Mouse (Mus musculus): ENCODE measurements at regions not wholly inside any gene's neighbourhood (a gene's known extent, or its start where the extent isn't known, plus 50 kb on each side); places are given as distances from the start of the nearest gene placed in this dataset.

- no peak for DNase-seq
Measured at GRCm38 (mm10) chr10:21482659-21483058, 105.6 kb downstream of the Aldh8a1 start.

- DNase-seq = no peak
Measured at GRCm38 (mm10) chr10:21483373-21483772, 106.3 kb downstream of the Aldh8a1 start.

- DNase-seq = no peak
Measured at GRCm38 (mm10) chr10:21488374-21488930, 104.5 kb upstream of the 1700020N01Rik start.

- no peak for DNase-seq
Measured at GRCm38 (mm10) chr10:21490910-21491309, 102.0 kb upstream of the 1700020N01Rik start.

- no peak for DNase-seq
Measured at GRCm38 (mm10) chr10:21492254-21492894, 100.6 kb upstream of the 1700020N01Rik start.

- DNase-seq = no peak
Measured at GRCm38 (mm10) chr10:21494536-21494935, 98.4 kb upstream of the 1700020N01Rik start.

GRCm38 (mm10) chr10:21497110-21497509 lies 95.8 kb upstream of the 1700020N01Rik start:
- DNase-seq = no peak

- no peak for DNase-seq
Measured at GRCm38 (mm10) chr10:21498143-21498542, 94.8 kb upstream of the 1700020N01Rik start.

- no peak for DNase-seq
Measured at GRCm38 (mm10) chr10:21501658-21502057, 91.3 kb upstream of the 1700020N01Rik start.

GRCm38 (mm10) chr10:21504431-21504830 lies 88.5 kb upstream of the 1700020N01Rik start:
- peak; percentile 9 for DNase-seq

- no peak for DNase-seq
Measured at GRCm38 (mm10) chr10:21511386-21511785, 81.6 kb upstream of the 1700020N01Rik start.

- no peak for DNase-seq
Measured at GRCm38 (mm10) chr10:21512486-21512885, 80.5 kb upstream of the 1700020N01Rik start.

GRCm38 (mm10) chr10:21517721-21518120 lies 75.2 kb upstream of the 1700020N01Rik start:
- DNase-seq = no peak

- no peak for DNase-seq
Measured at GRCm38 (mm10) chr10:21520854-21521253, 72.1 kb upstream of the 1700020N01Rik start.

GRCm38 (mm10) chr10:21525555-21525954 lies 67.4 kb upstream of the 1700020N01Rik start:
- no peak for DNase-seq

GRCm38 (mm10) chr10:21528396-21528795 lies 64.5 kb upstream of the 1700020N01Rik start:
- DNase-seq = no peak

GRCm38 (mm10) chr10:21529098-21529749 lies 63.7 kb upstream of the 1700020N01Rik start:
- DNase-seq = no peak

GRCm38 (mm10) chr10:21532142-21532541 lies 60.8 kb upstream of the 1700020N01Rik start:
- no peak for DNase-seq

- DNase-seq = no peak
Measured at GRCm38 (mm10) chr10:21535631-21536030, 57.3 kb upstream of the 1700020N01Rik start.

GRCm38 (mm10) chr10:21538481-21538880 lies 54.5 kb upstream of the 1700020N01Rik start:
- DNase-seq = no peak
